Mouse (Mus musculus): ENCODE data around the gene Trpv5.

Trpv5 gene

GRCm38 (mm10) chr6:41680669-41681068, at the start of gene Trpv5:
Trpv5 (minus strand) TSS chr6:41680769.
- DNase-seq (ENCODE audit: low spot score), result no peak

DNA sequence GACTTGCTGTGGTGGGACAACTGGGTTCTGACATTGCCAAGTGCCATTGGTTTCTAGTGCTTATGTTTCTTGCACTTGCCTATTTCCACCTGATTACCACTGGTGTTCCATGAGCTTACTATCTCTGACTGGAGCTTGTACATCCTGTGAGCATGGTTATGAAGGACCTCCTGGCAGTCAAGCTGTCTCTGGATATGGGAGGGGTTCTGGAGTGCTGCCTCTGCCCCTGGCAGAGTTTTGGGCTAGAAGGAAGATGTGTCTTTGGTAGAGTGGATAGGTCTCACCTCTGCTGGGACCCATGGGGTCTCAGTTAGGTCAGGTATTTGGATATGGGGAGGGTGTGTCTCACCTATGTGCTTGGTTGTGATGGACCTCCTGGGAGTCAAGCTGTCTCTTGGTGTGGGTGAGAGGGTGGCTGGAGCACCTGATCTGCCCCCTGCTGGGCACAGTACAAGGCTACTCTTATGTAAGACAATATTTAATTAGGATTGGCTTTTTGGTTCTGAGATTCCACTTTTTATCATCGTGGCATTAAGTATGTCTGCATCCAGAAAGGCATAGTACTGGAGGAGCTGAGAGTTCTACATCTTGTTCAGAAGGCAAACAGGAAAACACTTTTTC, 47.5 kb upstream of the Trpv5 start:
- DNase-seq (ENCODE audit: low spot score), result no peak

- DNase-seq (ENCODE audit: low spot score), result no peak
These were observed 40.9 kb upstream of the Trpv5 start for GRCm38 (mm10) chr6:41721430-41721829.

DNA sequence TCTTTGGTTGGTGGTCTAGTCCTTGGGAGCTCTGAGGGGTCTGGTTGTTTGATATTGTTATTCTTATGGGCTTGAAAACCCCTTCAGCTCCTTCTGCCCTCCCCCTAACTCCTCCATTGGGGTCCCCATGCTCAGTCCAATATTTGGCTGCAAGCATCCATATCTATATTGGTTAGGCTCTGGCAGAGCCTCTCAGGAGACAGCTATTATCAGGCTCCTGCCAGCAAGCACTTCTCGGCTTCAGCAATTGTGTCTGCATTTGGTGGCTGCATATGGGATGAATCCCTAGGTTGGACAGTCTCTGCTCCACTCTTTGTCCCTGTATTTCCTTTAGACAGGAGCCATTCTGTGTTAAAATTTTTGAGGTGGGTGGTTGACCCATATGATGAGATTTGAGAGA, 29.7 kb upstream of the Trpv5 start:
- no peak for DNase-seq (ENCODE audit: low spot score)

GRCm38 (mm10) chr6:41706275-41706674, 25.7 kb upstream of the Trpv5 start:
- DNase-seq (ENCODE audit: low spot score), result no peak

DNA sequence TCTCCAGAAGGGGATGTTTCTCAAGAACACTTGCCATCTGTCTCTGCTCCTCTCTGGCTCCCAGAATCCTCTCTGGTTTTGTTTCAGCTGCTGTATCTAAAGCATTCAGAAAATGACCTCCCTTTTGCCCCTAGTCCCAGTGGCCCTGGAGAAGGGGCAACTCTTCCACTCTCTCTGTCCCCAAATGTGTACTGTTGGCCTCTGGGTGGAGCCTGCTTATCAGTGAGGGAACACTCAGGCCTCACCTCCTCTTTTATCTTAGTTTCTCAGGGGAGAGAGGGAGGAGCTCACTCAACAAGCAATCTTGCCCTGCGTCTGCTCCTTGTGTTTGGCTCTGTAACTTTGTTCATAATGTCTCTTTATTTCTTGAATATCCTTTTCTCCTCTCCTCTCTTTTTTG, 23.6 kb upstream of the Trpv5 start, which contains the start of gene Kel:
Gene Kel (minus strand): TSS at position 217 of the 400 bp plus-strand sequence.
- no peak for DNase-seq (ENCODE audit: low spot score)

- DNase-seq (ENCODE audit: low spot score), result peak; percentile 32
These were observed 22.4 kb upstream of the Trpv5 start for GRCm38 (mm10) chr6:41702928-41703327.

DNA sequence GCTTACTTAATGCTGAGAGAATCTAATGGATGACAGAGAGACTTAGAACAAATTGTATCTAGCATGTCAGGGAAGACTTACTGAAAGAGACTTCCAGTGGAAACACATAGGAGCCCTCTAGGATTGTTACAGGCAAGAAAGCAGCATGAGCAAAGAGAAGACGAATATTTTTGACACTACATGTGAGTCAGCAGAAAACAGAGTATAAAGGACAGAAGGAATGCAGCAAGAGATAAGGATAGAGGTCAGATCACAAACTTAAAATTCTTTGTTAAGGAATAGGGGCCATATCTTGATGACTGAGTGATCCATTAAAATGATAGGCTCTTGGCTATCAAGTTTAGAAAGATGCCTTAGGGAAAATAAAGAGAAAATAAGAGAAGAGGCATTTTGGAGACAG, 20.7 kb upstream of the Trpv5 start:
- DNase-seq (ENCODE audit: low spot score), result no peak

- DNase-seq (ENCODE audit: low spot score), result no peak
These were observed 13.8 kb upstream of the Trpv5 start for GRCm38 (mm10) chr6:41694407-41694806.

DNA sequence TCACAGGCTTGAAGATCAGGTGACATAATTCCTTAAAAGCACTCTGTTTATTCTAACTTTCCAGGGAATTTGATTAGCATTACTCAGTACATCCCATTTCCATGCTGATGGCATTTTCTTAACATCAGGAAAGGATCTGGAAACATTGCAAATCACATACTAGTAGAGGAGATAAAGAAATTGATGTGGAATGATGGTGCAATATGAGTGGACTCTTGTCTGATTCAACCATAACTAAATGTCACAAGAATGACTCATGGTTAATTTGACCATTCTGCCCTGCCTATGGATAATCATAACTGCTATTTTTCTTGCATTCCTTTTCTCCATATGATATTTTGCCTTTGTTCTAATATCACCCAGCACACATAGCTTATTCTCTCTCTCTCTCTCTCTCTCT, 11.6 kb upstream of the Trpv5 start:
- DNase-seq (ENCODE audit: low spot score), result no peak

DNA sequence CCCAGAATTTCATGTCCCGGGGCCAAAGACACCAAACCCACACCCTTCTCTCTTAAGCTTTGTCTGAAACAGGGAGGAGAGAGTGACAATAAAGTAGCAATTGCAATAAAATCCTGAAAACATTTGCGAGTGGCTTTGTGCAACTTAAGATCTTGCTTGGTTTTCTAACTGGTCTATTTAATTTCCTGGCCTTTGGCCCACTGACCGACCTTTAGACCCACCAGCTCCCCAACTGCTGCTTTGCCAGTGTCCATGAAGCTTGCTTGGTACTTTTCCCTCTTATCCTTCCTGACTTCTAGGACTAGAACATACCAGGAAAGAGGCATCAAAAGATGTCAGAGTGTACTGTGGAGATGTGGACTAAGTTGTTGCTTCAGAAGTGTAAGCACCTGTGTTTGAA, 5.0 kb upstream of the Trpv5 start:
- DNase-seq (ENCODE audit: low spot score), result no peak

- no peak for DNase-seq (ENCODE audit: low spot score)
These were observed 4.3 kb upstream of the Trpv5 start for GRCm38 (mm10) chr6:41684911-41685310.

GRCm38 (mm10) chr6:41684131-41684530, 3.6 kb upstream of the Trpv5 start, which contains the start of gene Llcfc1:
Llcfc1 (plus strand) TSS chr6:41684431.
- DNase-seq (ENCODE audit: low spot score), result no peak

- DNase-seq (ENCODE audit: low spot score), result peak; percentile 12
These were observed 1.1 kb upstream of the Trpv5 start for GRCm38 (mm10) chr6:41681656-41682055.

DNA sequence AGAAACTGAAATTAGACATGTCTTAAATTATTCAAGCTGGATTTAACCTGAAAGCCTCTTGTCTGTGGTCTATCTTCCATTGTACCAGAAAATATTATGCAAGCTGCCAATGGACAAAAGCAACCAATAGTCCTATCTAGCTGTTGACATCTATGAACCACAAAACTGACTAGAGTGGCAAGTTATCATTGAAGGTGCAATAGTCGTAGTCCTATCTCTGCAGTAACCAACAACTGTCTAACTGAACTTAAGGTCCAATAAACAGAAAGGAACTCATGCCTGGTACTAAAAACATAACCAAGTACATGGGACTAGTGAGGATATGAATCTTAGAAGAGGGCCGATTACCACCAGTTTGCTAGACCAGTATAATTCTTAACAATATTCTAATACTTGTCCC, 4.0 kb downstream of the Trpv5 start:
- no peak for DNase-seq (ENCODE audit: low spot score)

DNA sequence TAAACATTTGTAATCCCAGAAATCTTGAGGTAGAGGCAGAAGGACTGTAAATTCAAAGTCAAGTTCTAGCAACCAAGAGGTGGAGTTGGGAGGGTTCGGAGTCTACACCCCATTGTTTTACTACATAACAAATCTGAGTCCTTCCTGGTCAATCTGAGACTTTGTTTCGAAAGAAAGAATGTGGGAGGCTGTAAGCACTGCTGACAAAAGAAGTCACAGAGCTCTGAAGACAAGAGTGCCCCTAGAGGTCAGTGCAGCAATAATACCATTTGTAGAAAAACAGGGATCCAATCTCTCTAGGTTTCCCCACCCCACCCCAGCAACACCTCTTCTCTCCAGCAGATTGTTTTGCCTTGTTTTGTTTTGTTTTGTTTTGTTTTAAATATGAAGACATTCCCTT, 18.2 kb downstream of the Trpv5 start:
- no peak for DNase-seq (ENCODE audit: low spot score)

GRCm38 (mm10) chr6:41658487-41658886, 22.1 kb downstream of the Trpv5 start:
- no peak for DNase-seq (ENCODE audit: low spot score)

- no peak for DNase-seq (ENCODE audit: low spot score)
These were observed 25.9 kb downstream of the Trpv5 start for GRCm38 (mm10) chr6:41654648-41655047.

GRCm38 (mm10) chr6:41653173-41653572, 27.4 kb downstream of the Trpv5 start:
- DNase-seq (ENCODE audit: low spot score), result no peak

- DNase-seq (ENCODE audit: low spot score), result no peak
These were observed 33.9 kb downstream of the Trpv5 start for GRCm38 (mm10) chr6:41646672-41647071.

DNA sequence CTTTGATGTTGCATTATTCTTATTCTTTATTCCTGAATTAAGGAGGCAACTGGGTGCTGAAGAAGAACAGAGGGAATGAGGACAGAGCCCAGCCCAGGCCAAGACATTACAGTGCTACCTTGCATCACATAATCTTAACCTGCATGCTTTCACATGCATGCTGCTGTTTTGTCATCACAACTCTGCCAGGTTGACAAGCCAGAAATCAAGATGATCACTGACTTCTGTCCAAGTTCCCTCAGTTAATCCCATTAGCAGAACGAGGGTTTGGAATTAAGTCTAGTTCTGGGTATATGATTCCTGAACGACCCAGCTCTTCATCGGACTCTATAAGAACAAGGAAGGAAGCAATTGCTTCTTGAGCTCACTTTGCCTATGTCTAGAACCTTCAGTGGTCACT, 34.3 kb downstream of the Trpv5 start:
- no peak for DNase-seq (ENCODE audit: low spot score)

DNA sequence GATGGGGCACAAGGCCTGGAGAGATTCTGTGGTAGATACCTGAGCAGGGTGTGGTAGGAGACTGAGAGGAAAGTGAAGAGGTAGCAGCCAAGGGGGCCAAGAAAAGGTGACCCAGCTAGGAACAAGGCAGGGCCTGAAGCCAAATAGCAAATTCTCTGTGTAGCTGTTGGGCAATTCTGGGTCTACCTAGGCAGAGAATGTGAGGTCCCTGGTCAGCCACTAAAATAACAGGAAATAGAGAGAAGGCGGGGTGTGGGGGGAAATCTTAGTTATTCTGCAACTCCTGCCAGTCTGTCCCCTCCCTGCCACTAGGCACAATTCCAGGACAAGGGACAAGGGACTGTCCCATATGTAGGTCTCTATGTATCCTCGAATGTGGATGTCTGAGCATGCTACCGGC, 37.3 kb downstream of the Trpv5 start:
- no peak for DNase-seq (ENCODE audit: low spot score)

- no peak for DNase-seq (ENCODE audit: low spot score)
These were observed 37.8 kb downstream of the Trpv5 start for GRCm38 (mm10) chr6:41642765-41643164.

GRCm38 (mm10) chr6:41641173-41641866, 39.2 kb downstream of the Trpv5 start:
- DNase-seq (ENCODE audit: low spot score), result no peak
